Mouse (Mus musculus) retina, postnatal 7 days (tissue): Measurements from ENCODE around the gene Sema7a.
A peak's percentile ranks its signal among the peaks of the same experiment; 100 is the strongest.

ENCODE experiments used
- DNase-seq: peaks from one replicate; pipeline ENCODE4 v3.0.0-alpha.2; 2012; ENCODE audit warnings: low read depth, low spot score

Gene Sema7a

DNA sequence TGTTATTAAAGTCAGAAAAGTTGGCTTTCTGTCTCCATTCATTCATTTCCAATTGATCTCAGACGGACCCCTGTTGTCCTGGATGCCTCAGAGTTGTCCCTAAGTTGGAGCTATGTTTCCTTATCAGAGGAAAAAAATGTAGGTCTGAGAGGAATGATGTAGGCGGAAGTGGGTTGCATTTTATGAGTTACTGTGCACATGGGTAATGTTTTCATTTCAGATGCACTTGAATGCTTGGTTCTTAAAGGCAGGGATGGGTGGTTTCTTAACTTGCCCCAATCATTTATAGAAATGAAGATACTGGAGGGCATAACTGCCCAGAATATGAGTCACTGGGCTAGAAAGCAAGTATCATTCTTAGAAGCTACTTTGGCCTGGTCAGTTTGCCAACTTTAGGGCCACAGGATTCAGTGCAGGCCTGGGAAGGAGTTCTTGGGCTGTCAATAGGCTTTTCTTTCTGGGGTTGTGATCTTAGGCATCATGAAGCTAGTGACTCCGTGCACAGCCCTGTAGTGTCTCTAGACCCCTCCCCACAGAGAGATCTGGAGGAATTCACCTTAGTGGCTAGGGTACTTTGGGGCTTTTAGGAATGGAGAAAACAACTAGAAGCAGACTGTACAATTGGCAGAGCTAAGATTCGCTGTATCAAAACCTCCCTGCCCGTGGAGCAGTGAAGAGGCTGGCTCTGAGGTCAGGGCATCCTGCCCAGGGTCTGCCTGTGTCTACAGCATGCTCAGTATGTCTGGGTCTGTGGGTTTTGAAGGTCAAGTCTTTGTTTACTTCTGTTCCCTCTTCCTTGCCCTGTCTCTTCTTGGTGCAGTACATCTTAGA lies 1.5 kb upstream of the Sema7a start:
- DNase-seq, result no peak

DNA sequence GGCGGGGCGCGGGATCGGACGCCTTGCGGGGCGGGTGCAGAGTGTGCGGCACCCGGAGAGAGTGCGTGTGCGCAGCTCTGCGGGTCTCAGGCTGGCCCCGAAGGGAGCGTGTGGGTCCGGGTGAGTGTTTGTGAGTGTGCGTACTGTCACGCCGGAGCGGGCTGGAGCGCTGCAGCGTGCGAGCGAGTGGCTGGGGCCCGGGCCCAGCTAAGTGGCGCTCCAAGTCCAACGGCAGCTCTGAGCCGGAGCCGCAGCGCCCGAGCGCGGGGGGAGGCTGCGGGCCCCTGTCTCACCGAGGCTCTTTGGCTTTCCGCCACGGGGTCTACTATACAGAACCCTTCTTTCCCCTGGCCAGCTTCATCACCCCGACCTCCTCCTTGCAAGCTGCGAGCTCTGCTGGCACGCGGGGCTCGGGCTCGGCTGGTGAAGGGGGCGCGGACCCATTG lies 460 bp downstream of the Sema7a start:
- peak; percentile 39 for DNase-seq

DNA sequence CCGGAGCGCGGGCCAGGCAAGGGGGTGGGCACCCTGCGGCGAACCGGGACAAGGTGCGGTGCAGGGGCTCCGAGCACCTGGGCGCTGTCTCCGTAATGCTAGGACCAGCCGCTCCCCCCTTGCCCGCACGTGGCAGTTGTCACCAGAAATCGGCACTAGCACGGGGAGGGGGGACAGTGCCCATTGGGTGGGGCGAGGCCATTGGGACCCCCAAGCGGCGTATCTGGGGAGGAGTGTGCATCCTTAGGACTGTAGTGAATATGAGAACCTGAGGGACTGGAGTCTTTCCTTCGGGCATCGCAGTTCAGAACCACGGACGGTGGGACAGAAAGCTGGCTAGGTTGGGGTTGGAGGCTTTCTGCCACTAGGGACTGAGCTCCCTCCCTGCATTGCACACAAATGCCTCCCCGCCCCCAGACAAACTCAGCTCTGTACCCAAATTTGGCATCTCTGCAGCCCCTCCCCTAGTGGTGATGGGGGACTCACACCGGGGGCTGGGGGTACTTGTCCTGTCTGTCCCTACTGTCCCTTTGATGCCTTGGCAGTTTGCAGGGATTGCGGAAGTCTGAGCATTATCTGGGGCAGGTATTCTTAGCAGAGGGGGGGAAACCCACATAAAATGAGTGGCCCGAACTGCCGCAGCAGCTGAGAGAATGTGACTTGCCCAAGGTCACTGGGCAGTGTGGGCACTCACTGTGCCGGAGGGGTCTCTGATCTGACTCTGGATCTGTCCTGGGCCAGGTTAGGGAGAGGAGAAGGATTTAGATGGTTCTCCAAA lies 1.1 kb downstream of the Sema7a start:
- no peak for DNase-seq

DNA sequence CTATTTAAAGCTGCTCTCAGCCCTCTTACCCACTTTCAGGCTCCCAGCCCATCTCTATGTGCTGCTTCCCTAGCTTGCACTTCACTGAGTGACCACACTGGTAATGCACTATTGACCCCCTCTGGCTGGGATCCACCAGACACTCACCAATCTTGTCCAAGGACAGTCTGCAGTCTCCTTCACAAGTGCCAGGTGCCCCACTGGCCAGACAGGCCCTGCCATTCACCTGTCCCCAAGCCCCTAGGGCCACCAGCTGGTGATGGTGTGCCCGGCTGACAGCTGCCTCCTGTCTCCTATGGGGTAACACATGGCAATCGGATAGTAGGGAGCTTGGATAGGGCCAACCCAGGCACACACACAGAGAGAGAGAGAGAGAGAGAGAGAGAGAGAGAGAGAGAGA lies 2.1 kb downstream of the Sema7a start:
- DNase-seq, result no peak

DNA sequence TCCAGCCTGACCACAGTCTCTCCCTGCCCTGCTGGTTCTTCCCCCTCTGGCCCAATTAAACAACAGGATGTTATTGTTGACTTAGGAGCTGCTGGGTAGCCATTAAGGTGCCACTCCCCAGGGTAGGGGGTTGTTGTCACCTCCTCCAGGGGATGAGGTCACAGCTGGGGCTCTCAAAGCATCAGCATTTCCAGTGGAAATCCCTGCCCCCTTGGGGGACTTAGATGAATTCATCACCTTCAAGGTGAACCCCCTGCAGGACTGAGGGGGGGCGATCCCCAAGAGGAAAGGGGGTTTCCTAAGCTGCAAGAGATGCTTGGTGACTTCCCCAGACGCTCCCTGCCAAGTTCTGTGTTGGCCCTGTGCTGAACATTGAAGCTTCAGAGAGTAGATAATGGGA lies 3.2 kb downstream of the Sema7a start:
- DNase-seq, result no peak

DNA sequence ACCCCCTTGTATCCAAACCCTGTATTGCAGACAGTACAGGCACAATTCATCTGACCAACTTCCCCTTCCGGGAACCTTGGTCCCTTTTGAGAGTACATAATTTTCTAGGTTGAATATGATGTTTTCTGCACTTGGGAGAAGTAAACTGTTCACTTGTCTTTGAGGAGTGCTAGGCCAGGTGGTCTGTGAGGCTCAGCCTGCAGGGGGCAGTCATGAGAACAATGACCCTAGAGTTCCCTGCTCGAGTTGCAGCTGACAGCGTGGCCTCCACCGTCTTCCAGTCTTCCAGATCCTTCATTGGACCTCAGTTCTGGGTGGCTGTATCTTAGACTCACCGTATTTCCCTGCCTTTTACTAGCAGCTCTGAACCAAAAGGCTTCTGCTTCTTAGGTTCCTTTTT lies 4.7 kb downstream of the Sema7a start:
- DNase-seq, result peak; percentile 48

DNA sequence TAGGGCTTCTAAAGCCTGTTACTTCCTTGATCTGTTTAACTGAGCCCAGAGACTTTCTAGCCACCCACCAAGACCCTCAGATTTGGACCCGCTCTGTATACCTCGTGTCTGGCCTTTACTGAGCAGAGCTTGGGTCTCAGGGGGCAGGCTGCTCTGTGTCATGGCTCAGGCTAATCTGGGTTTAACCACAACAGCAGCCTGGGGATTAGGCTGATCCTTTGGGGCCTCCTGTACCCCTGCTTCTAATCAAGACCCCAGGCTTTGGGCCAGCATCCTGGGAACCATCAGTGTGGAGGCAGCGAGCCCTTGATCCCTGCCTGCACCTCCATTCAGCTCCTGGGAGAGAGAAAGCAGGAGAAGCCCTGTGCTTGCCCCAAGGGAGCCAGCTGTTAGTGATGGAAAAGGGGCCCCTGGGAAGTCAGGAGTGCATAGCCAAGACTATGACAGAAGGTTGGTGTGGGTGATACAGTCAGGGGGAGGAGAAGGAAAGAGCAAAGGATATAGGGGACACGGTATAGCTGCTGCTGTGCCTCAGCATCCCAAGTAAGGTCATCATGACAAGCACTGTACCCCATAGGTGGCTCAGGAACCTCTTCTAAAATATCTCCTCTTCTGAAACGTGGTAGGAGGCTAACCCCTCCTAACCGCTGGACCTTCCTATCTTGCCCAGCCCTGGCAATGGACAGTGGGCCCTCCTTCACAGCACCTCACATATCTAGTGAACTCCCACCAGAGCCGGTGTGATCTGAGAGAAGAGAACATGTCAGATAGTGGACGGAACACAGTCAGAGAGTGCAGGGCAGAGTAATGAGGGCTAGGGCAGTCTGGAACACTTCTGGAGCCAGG lies 6.1 kb downstream of the Sema7a start:
- peak; percentile 80 for DNase-seq

DNA sequence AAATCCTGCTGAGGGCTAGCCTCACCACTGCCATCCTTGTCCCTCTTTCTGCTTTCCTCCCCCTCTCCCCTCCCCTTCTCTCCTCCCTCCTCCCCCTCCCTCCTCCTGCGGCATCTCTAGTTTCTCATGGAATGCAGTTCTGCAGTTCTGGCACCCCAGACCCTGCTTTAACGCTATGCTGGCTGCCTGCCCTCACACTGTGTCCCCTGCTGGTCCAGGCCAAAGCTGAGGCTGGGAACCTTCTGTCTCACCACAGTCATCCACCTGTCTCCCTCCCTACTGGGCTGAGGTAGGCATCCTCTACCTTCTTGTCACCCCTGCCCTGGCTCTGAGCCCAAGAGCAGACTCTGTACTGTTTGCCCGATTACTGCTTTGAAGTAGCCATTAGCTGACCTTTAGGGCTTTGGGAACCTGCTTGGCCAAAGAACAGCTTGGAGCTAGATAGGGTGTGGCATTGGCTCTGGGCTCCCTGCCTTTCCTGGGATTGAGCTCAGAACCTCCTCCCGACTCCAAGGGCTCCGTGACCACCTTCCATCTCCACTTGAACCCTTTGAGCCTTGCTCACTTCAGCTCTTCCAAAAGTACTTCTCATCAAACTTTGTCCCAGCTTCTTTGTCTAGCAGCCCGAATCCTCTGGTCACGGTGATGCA lies 7.6 kb downstream of the Sema7a start:
- DNase-seq, result no peak

DNA sequence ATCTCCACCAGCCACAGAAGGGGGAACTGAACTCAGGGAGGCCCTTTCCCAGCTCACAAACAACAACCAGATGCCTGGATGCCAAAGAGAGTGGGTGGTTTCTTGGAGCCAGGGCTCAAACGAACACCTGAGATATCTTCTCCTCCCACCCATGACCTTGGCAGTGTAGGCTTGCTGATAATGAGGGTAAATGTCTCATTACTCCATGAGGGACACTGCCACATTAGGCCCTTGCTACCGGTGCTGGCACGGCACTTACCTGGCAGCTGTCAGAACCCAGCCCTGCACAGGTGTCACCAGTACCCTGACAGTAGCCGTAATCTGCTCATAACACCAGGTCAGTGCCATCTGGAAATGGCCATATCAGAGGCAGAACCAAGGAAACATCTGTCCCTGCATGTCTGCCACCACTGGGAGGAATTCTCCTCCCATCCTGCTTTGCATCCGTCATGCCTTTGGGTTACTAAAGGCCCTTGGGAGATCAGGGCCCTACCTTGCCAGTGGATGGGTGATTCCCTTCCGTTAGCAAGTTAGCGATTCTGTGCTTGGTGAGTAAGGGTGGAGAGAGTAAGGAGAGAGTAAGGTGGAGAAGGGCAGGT lies 8.5 kb downstream of the Sema7a start:
- DNase-seq, result no peak

DNA sequence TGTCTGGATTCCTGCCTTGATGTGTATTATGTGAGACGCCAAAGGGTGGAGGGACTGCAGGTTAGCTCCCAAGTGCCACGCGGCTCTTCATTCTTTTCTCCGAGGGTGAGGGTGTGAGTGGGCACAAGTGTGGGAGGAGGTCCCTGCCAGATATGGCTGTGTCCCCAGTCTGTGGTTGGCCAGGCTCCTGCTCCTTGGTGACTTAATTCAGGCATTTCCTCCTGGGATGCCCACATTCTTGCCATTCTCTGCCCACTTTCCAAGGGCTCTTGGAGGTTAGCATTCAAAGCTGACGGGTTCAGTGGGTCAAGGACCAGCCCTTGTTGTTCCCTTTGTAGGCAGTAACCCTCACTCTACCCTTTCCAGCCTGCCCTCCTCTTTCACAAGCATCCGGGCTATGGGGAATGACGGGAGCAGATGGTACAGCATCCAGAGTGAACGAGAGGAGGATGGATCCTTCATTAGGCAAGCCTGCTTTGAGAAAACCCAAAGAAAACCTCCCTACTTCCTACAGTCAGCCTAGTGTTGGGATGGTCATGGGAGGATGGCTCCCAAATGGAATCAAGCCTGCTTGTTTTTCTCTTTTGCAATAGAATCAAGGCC lies 9.3 kb downstream of the Sema7a start:
- DNase-seq, result no peak

DNA sequence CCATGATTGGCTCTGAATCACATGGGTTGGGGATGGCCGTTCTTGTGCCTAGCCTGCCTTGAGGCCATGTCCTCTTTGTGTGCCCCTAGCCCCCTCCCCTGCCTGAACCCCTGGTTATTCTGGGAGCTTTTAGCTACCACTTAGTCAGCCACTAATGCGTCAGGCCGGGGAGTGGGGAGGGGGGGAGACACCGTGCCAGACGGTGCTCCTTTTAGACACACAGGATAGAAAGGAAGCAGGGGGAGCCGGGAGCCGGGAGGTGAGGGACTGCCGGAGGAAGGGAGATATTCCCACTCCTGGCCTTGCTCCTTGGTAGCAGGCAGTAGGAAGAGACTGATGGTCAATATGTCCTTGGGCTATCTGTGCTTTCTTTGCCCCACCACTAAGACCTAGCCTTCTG lies 10.0 kb downstream of the Sema7a start:
- DNase-seq, result no peak

DNA sequence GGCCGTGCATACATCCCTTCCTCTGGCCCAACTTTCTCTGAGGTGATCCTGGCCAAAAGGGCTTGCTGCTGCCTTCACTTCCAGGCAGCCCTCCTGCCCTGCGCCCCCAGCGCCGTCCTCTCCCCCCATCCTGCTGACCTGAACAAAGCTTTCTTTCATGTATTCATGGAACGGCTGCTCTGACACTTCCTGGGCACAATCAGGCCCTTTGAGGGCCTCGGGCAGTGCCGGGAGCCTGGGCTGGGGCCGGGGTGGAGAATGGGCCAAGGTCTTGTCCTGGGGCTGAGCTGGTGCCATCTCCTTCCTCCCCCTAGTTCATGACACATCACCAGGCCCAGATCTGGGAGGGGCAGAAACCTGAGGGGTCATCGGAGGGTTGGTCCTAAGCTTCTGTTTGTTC lies 10.6 kb downstream of the Sema7a start:
- DNase-seq, result no peak

DNA sequence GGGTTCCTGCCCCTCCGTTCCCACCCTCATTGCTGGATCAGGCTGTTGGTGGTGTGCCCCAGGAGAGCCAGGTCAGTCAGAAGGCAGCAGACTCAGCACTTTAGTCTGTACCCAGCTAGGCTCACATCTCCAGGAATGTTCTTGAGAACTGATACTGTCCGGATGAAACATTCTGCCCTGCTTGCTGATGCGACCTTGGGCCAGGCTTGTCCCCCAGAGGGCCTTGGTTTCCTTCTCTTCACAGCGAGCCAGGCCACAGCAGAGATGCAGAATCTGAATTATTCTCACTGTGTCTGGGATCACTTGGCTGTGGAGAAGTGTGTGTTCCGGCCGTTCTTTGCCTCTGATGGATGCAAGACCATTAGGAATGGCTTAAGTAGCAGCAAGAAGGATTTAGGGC lies 12.1 kb downstream of the Sema7a start:
- no peak for DNase-seq

DNA sequence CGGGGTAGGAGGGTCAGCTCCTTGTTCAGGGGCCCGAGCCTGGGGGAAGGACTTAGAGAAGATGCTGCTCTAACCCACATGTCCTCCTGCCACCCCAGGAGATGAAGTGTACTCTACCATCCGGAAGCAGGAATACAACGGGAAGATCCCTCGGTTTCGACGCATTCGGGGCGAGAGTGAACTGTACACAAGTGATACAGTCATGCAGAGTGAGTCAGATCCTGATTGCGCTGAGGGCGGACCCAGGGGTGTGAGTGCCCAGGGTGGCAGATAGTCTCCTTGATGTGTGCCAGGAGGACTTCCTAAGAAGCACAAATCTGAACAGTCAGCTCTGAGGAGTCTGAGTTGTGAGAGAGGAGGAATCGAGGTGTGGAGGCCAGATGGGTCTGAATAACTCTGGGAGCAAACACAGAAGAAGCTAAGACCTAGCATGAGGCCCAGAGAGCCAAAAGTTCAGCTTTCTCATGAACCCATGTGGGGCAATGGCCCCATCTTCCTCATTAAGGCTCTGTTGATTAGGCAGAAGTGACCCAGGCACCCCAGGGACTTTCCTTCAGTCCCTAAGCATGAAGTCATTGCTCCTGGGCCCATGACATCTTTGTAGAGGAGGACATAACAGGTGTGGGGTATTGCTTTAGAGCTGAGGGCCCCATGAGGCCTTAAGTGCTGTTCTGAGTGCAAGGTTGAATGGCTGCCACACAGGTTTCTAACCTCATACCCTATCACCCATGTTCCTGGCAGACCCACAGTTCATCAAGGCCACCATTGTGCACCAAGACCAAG lies 15.2 kb downstream of the Sema7a start:
- DNase-seq, result no peak

DNA sequence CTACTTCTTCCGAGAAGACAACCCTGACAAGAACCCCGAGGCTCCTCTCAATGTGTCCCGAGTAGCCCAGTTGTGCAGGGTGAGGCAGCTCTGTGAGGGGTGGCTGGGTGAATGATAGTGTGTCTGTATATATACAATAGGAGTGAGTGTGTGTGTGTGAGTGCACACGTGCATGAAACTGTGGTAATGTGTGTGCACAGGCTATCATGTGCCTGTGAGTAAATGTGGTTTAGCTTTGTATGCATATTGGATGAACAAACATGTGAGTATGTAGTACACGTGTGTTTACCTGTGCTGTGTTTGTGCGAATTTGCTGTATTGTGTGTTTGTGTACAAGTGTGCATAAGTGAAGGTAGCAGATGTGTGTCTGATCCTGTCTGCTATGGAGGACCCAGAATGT lies 15.9 kb downstream of the Sema7a start:
- no peak for DNase-seq

DNA sequence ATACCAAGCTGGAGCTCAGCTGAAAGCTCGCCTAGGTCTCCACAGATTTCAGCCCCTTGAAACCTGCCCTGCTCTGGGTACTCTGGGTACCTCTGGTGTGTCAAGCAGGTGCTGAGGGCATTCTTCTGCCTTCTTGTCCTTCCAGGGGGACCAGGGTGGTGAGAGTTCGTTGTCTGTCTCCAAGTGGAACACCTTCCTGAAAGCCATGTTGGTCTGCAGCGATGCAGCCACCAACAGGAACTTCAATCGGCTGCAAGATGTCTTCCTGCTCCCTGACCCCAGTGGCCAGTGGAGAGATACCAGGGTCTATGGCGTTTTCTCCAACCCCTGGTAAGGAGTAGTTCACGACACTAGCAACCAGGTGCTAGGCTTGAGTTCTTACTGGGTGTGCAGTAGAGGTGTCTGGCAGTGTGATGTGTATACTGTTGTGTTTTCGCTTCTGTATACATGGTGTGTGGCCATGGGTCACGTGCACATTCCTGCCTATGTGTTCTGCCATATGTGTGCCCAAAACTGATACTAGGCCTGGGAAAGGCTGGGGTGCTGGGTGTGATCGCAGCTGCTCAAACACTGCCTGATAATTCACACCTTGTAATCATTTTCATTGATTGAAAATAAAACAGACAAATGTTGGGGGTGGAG lies 16.4 kb downstream of the Sema7a start:
- no peak for DNase-seq

DNA sequence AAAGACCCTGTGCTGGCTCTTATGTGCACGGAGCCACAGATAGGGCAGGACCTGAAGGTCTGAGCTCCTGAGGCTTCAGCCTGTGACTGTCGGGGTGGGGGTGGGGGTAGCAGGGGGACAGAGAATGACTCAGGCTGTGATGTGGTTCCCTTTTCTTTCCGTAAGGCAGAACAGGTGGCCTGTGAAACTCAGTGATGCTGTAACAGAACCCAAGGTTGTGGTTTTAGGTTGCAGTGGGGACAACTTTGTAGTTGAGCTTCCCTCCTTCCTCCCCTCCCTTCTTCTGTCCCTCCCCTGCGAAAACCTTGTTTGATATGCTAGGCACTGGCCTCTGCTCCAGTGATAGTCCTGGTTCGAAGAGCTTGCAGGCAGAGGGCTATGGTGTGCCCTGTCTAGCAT lies 16.9 kb downstream of the Sema7a start:
- no peak for DNase-seq

DNA sequence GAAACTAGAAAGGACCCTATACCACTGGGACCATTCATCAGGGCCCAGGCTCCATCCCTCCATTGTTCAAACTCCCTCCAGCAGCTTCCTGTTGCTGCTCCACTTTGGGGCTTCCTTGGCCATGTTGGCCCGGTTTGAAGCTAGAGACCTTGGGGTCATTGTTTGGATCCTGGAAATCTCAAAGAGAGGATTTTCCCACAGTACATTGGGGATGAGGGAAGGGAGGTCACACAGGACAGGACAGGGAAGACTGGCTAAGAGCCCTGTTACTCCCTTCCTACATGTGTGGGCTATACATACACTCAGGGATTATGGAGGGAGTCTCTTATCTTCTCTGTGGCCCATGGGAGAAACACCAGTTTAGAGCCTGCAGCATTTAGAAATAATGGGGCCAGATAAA lies 18.7 kb downstream of the Sema7a start:
- no peak for DNase-seq

DNA sequence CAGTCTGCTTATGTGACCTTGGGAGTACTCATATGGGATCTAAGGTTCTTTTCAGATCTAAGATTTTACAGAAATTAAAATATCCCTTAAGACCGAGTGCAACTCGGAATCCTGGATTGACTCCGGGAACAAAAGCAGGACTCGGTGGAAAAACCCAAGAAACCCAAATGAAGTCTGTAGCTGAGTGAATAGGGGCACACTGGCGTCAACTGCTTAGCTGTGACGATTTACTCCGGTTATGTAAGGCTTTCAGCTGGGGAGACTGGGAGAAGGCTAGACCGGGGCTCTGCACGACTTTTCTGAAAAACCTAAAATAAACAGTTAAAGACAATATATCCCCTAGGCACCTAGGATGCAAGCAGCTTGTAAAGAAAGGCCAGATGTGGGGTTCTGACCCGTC lies 19.5 kb downstream of the Sema7a start:
- DNase-seq, result no peak
